Comparison of ENCODE assay signal across 9 mouse cellular contexts in the genomic region with DNA sequence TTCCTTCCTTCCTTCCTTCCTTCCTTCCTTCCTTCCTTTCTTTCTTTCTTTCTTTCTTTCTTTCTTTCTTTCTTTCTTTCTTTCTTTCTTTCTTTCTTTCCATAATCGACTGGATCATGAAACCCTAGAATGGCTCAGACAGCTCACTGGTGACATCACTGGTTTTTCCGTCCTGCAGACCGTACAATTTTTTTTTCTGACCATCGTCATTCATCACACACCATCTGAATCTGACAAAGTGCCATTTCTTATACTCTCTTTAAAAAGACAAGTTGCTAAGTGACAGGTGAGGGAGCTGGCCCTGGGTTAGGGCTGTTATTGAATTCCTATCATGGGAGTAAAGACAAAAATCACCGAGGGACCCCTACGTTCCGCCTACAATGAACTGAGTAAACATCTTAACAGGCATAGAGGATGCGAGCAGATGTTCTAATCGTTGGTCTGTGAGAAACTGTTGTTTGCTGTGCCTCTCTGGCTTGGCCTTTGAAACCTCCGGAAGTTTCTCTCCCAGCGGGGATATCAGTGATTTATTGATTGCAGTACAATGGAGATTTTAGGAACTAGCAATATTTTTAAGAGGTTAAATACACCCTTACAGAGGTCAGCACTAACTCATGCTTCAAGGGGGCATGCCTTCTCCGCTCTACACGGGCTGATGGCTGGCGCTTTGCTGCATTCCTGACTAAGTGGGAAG.
DNase-seq lines count a peak whose midpoint lies in the region; ATAC-seq and TF ChIP-seq lines count a peak whose summit lies in the region.
"Had no signal": no experiment of that assay in that cellular context is flagged by ENCODE, and none has a peak within 500 bp of the region (broad histone marks: within the 10 kb centered on the region; RNA-seq: fewer than 3 reads in every experiment).

No protein-coding gene starts in this region.

- H3K4me1 ChIP-seq in CH12.LX (ENCODE audit: control insufficient read depth in 1 of 2, insufficient read depth in 2 of 2): no peaks in the 10 kb centered on the region
- peaks cover 6% of the 10 kb centered on the region for H3K4me1 ChIP-seq in hindbrain, embryonic 14.5 days (replicated peaks; ENCODE audit: control insufficient read depth, insufficient read depth, low read length)
- peaks cover 9% of the 10 kb centered on the region for H3K4me1 ChIP-seq in limb, embryonic 12.5 days (replicated peaks)
- H3K4me1 ChIP-seq in forebrain, embryonic 15.5 days: no peaks in the 10 kb centered on the region
- H3K4me1 ChIP-seq in forebrain, embryonic 16.5 days (replicated peaks; ENCODE audit: control insufficient read depth, insufficient read depth, low read length): no peaks in the 10 kb centered on the region

- no peaks in the 10 kb centered on the region for H3K27me3 ChIP-seq in CH12.LX (replicated peaks)
- H3K27me3 ChIP-seq in hindbrain, embryonic 14.5 days (ENCODE audit: control insufficient read depth, insufficient read depth, low read length): peaks cover 29% of the 10 kb centered on the region; the same call in 1 of the 2 replicates
- no peaks in the 10 kb centered on the region for H3K27me3 ChIP-seq in limb, embryonic 12.5 days
- no peaks in the 10 kb centered on the region for H3K27me3 ChIP-seq in forebrain, embryonic 15.5 days
- H3K27me3 ChIP-seq in forebrain, embryonic 16.5 days (replicated peaks; ENCODE audit: control insufficient read depth, insufficient read depth, low read length): no peaks in the 10 kb centered on the region

- intact Hi-C loops in gastrocnemius, postnatal 14 days (cut with DNase I; ENCODE audit: low total_unique reads): no loop called here
- intact Hi-C loops in gastrocnemius, postnatal 36 days (cut with DNase I): no loop called here

- no peak for TF ChIP-seq POLR2A in CH12.LX (IDR thresholded peaks at IDR 0.05; ENCODE audit: low read depth, low read length)

- no peak for ATAC-seq in hindbrain, embryonic 14.5 days (ENCODE audit: low FRiP score)
- ATAC-seq in limb, embryonic 12.5 days (ENCODE audit: insufficient number of reproducible peaks, insufficient read depth, low FRiP score, low TSS enrichment, low read depth): peak; percentile 66; the same call in 1 of the 2 replicates
- ATAC-seq in forebrain, embryonic 15.5 days (replicated peaks): no peak
- ATAC-seq in forebrain, embryonic 16.5 days: no peak
- ATAC-seq: forebrain, embryonic 14.5 days had no signal

- peak; percentile 25 for DNase-seq in gastrocnemius, postnatal 14 days
- no peak for DNase-seq in gastrocnemius, postnatal 36 days
- no peak for DNase-seq in CH12.LX (ENCODE audit: extremely low read depth)
- no peak for DNase-seq in hindbrain, embryonic 14.5 days (ENCODE audit: low spot score)
- DNase-seq in urinary bladder, adult 2 months (ENCODE audit: low spot score): no peak

- 10% methylated on average over 14 of the region's 14 CpGs for WGBS in hindbrain, embryonic 14.5 days
- WGBS in limb, embryonic 12.5 days: 28% methylated on average over 14 of the region's 14 CpGs
- 66% methylated on average over 14 of the region's 14 CpGs for WGBS in forebrain, embryonic 15.5 days
- WGBS in forebrain, embryonic 16.5 days: 61% methylated on average over 14 of the region's 14 CpGs

- H3K79me2 ChIP-seq in CH12.LX (replicated peaks; ENCODE audit: control insufficient read depth, extremely low read depth, insufficient read depth, poor library complexity, severe bottlenecking): no peaks in the 10 kb centered on the region

- H3K4me3 ChIP-seq in CH12.LX (replicated peaks in 1 of 3; ENCODE audit: low read depth in 2 of 3, low read length in 2 of 3, poor library complexity in 1 of 3): no peak overlapping the region
- no peak overlapping the region for H3K4me3 ChIP-seq in hindbrain, embryonic 14.5 days (replicated peaks; ENCODE audit: low read length)
- H3K4me3 ChIP-seq in limb, embryonic 12.5 days (replicated peaks): no peak overlapping the region
- no peak overlapping the region for H3K4me3 ChIP-seq in forebrain, embryonic 15.5 days
- H3K4me3 ChIP-seq in forebrain, embryonic 16.5 days (replicated peaks; ENCODE audit: low read length): no peak overlapping the region

- no peak overlapping the region for H3K27ac ChIP-seq in CH12.LX (ENCODE audit: insufficient read depth, low read depth)
- H3K27ac ChIP-seq in hindbrain, embryonic 14.5 days: no peak overlapping the region
- H3K27ac ChIP-seq in limb, embryonic 12.5 days: no peak overlapping the region; the same call in 1 of the 2 replicates
- no peak overlapping the region for H3K27ac ChIP-seq in forebrain, embryonic 15.5 days (replicated peaks)
- H3K27ac ChIP-seq in forebrain, embryonic 16.5 days (ENCODE audit: low read length): no peak overlapping the region

- H3K36me3 ChIP-seq in CH12.LX (replicated peaks in 1 of 2; ENCODE audit: control insufficient read depth in 1 of 2, insufficient read depth in 1 of 2, low read length in 1 of 2): no peaks in the 10 kb centered on the region
- H3K36me3 ChIP-seq in hindbrain, embryonic 14.5 days (replicated peaks; ENCODE audit: control insufficient read depth, insufficient read depth): no peaks in the 10 kb centered on the region
- H3K36me3 ChIP-seq in limb, embryonic 12.5 days: no peaks in the 10 kb centered on the region
- no peaks in the 10 kb centered on the region for H3K36me3 ChIP-seq in forebrain, embryonic 15.5 days
- no peaks in the 10 kb centered on the region for H3K36me3 ChIP-seq in forebrain, embryonic 16.5 days (ENCODE audit: control insufficient read depth, insufficient read depth)

- TF ChIP-seq CTCF in CH12.LX (conservative IDR thresholded peaks at IDR 0.05 in 1 of 2, IDR thresholded peaks at IDR 0.05 in 1 of 2; ENCODE audit: low read depth in 2 of 2, low read length in 2 of 2): no peak

- dilution Hi-C loops in CH12.LX (cut with MboI; ENCODE audit: extremely low pct_ligation_motif_present, extremely low pct_unique_long_range_greater_than_20kb, low sequenced_read_pairs): no loop called here

- no peaks in the 10 kb centered on the region for H3K9me3 ChIP-seq in CH12.LX (replicated peaks; ENCODE audit: low read length)
- H3K9me3 ChIP-seq in hindbrain, embryonic 14.5 days (ENCODE audit: control insufficient read depth, low read length): no peaks in the 10 kb centered on the region
- H3K9me3 ChIP-seq in limb, embryonic 12.5 days: no peaks in the 10 kb centered on the region
- no peaks in the 10 kb centered on the region for H3K9me3 ChIP-seq in forebrain, embryonic 15.5 days
- H3K9me3 ChIP-seq in forebrain, embryonic 16.5 days (ENCODE audit: control insufficient read depth, low read length): no peaks in the 10 kb centered on the region

- no peak for TF ChIP-seq EP300 in CH12.LX (IDR thresholded peaks at IDR 0.05; ENCODE audit: low read length)

- in situ Hi-C loops in CH12.LX (cut with MboI; ENCODE audit: low pct_ligation_motif_present, low pct_unique_long_range_greater_than_20kb, low sequenced_read_pairs): no loop called here

- H3K9ac ChIP-seq in CH12.LX (ENCODE audit: insufficient read depth, low read depth): no peak overlapping the region
- H3K9ac ChIP-seq in hindbrain, embryonic 14.5 days: no peak overlapping the region
- H3K9ac ChIP-seq in limb, embryonic 12.5 days (replicated peaks): no peak overlapping the region
- no peak overlapping the region for H3K9ac ChIP-seq in forebrain, embryonic 15.5 days (replicated peaks)
- no peak overlapping the region for H3K9ac ChIP-seq in forebrain, embryonic 16.5 days (replicated peaks; ENCODE audit: low read depth, low read length)

- H3K4me2 ChIP-seq in CH12.LX (ENCODE audit: insufficient read depth, low read depth, poor library complexity, severe bottlenecking): no peak overlapping the region
- peak overlapping the region; percentile 21; the same call in 1 of the 2 replicates for H3K4me2 ChIP-seq in hindbrain, embryonic 14.5 days (replicated peaks)
- H3K4me2 ChIP-seq in limb, embryonic 12.5 days: no peak overlapping the region
- no peak overlapping the region for H3K4me2 ChIP-seq in forebrain, embryonic 15.5 days (replicated peaks)
- no peak overlapping the region for H3K4me2 ChIP-seq in forebrain, embryonic 16.5 days (ENCODE audit: low read length)

- no peak for TF ChIP-seq RAD21 in CH12.LX (IDR thresholded peaks at IDR 0.05; ENCODE audit: low read depth, low read length)

TF ChIP-seq in CH12.LX, 34 proteins besides CTCF, POLR2A, EP300 and RAD21:
- TF ChIP-seq ZKSCAN1 (IDR thresholded peaks at IDR 0.05; ENCODE audit: borderline replicate concordance, low read depth, low read length) (no peak), ZNF384 (IDR thresholded peaks at IDR 0.05; ENCODE audit: low read depth, low read length) (0 out of 2 replicates have a peak, but pooled peaks have one; percentile 14)
